Mouse (Mus musculus) liver, embryonic 14.5 days (tissue): ENCODE results near the gene Akr1b10. TPM values are rescaled to one million over a fixed set of nuclear protein-coding genes. Genes with fewer than 3 reads are reported as not detected.

Experiments
- ATAC-seq: fragments of 200-750 bp; cut with Nextera tagmentation; 2 replicates; pipeline ENCODE4 v1.8.0; 2017; ENCODE audit warnings: moderate number of reproducible peaks, mild to moderate bottlenecking, moderate library complexity; ENCODE audit not compliant: insufficient read depth
- DNase-seq, 3 experiments: peaks; one replicate each; pipeline ENCODE4 v3.0.0-alpha.2; 2012 to 2013; ENCODE audit warnings: low read depth in 3 of 3, low spot score in 3 of 3
- H3K27ac ChIP-seq: fragments of 300-500 bp; sonication (generic); 2 replicates; pipeline ENCODE4 v1.5.1; 2014; ENCODE audit warnings: moderate library complexity, mild to moderate bottlenecking, control low read depth, inconsistent platforms
- H3K27me3 ChIP-seq: fragments of 300-500 bp; sonication (generic); 2 replicates; pipeline ENCODE4 v1.6.1; 2014; ENCODE audit warnings: mild to moderate bottlenecking, low read length, moderate library complexity; ENCODE audit not compliant: control insufficient read depth, insufficient read depth
- H3K36me3 ChIP-seq: fragments of 300-500 bp; sonication (generic); replicated peaks from 2 replicates; pipeline ENCODE4 v1.6.1; 2014; ENCODE audit warnings: low read depth; ENCODE audit not compliant: control insufficient read depth, insufficient read depth
- H3K4me1 ChIP-seq, 2 experiments: fragments of 200-500 bp in 1 of 2; fragments of 300-500 bp in 1 of 2; sonication (generic) in 1 of 2; replicated peaks; 2 replicates each; pipeline ENCODE4 v1.6.1; 2012 to 2014; ENCODE audit warnings: antibody characterized with exemption in 1 of 2, inconsistent platforms in 1 of 2, low read length in 1 of 2; ENCODE audit not compliant: control insufficient read depth in 2 of 2, insufficient read depth in 2 of 2
- H3K4me2 ChIP-seq: fragments of 300-500 bp; sonication (generic); 2 replicates; pipeline ENCODE4 v1.6.1; 2014; ENCODE audit warnings: low read depth, mild to moderate bottlenecking, control low read depth, moderate library complexity
- H3K4me3 ChIP-seq, 2 experiments: fragments of 200-500 bp in 1 of 2; fragments of 300-500 bp in 1 of 2; sonication (generic) in 1 of 2; 2 replicates each; pipeline ENCODE4 v1.5.1; 2012 to 2014; ENCODE audit warnings: low read depth in 2 of 2, low read length in 2 of 2, mild to moderate bottlenecking in 2 of 2, control low read depth in 1 of 2, inconsistent platforms in 1 of 2, moderate library complexity in 1 of 2; ENCODE audit not compliant: insufficient read depth in 1 of 2
- H3K9ac ChIP-seq: fragments of 300-500 bp; sonication (generic); replicated peaks from 2 replicates; pipeline ENCODE4 v1.6.1; 2014; ENCODE audit warnings: mild to moderate bottlenecking, control low read depth, moderate library complexity
- H3K9me3 ChIP-seq: fragments of 300-500 bp; sonication (generic); 2 replicates; pipeline ENCODE4 v1.6.1; 2016; ENCODE audit warnings: low read length, mixed read lengths; ENCODE audit not compliant: control insufficient read depth
- CTCF ChIP-seq: IDR thresholded peaks from 2 replicates; pipeline ENCODE4 v1.5.1; 2016; ENCODE audit warnings: antibody characterized with exemption, low read depth, control low read depth
- EP300 ChIP-seq: IDR thresholded peaks from 2 replicates; pipeline ENCODE4 v1.6.1; 2016; ENCODE audit warnings: antibody characterized with exemption, low read depth
- WGBS: fragments of 180-500 bp; shearing (Covaris S2); extraction: QIAGEN DNeasy Blood & Tissue Kit; methylation state at CpG from one replicate; pipeline ENCODE4 v1.1.7; 2014; ENCODE audit not compliant: insufficient replicate concordance; 5-methylcytosine and 5-hydroxymethylcytosine counted together
- polyA plus RNA-seq, 2 experiments: library from polyadenylated mRNA; depleted of rRNA in 1 of 2; stranded (reverse) in 1 of 2; unstranded in 1 of 2; fragments of >200 nt; fragmentation: Nextera tagmentation in 1 of 2; extraction: Ambion mirVana in 1 of 2; gene quantifications; 2 replicates each; pipeline versions ENCODE4 v1.2.1 to v1.2.3; 2012 to 2014

The Akr1b10 gene
- polyA plus RNA-seq, 2 experiments = 5.0 to 5.1 TPM

GRCm38 (mm10) chr6:34399606-34400220 lies 15.7 kb downstream of the Akr1b10 start:
- Histone ChIP-seq H3K4me2 (no peak overlapping the region), H3K9me3 (no peaks in the 10 kb centered on the region), H3K27me3 (no peaks in the 10 kb centered on the region), H3K4me3 (no peak overlapping the region), H3K36me3 (no peaks in the 10 kb centered on the region), H3K27ac (no peak overlapping the region), H3K4me1 (no peaks in the 10 kb centered on the region), H3K9ac (no peak overlapping the region)
- no peak for TF ChIP-seq EP300
- TF ChIP-seq CTCF = no peak
- DNase-seq (no peak), ATAC-seq (no peak)
- WGBS = 72% methylated on average over 13 of the region's 13 CpGs

GRCm38 (mm10) chr6:34400696-34401095 lies 16.7 kb downstream of the Akr1b10 start:
- Histone ChIP-seq H3K27ac (no peak overlapping the region), H3K27me3 (no peaks in the 10 kb centered on the region), H3K36me3 (no peaks in the 10 kb centered on the region), H3K4me2 (no peak overlapping the region), H3K4me3 (no peak overlapping the region), H3K4me1 (no peaks in the 10 kb centered on the region), H3K9me3 (no peaks in the 10 kb centered on the region), H3K9ac (no peak overlapping the region)
- DNase-seq (no peak), ATAC-seq (no peak)
- 63% methylated on average over 2 of the region's 2 CpGs for whole genome bisulfite sequencing
- TF ChIP-seq EP300 (no peak), CTCF (no peak)

GRCm38 (mm10) chr6:34406746-34407145 lies 22.7 kb downstream of the Akr1b10 start:
- Histone ChIP-seq H3K4me1 (no peaks in the 10 kb centered on the region), H3K4me2 (no peak overlapping the region), H3K27ac (no peak overlapping the region), H3K9me3 (no peaks in the 10 kb centered on the region), H3K4me3 (no peak overlapping the region), H3K27me3 (no peaks in the 10 kb centered on the region), H3K36me3 (no peaks in the 10 kb centered on the region), H3K9ac (no peak overlapping the region)
- TF ChIP-seq CTCF (no peak), EP300 (no peak)
- WGBS = 67% methylated on average over 4 of the region's 4 CpGs
- ATAC-seq (no peak), DNase-seq (no peak)

GRCm38 (mm10) chr6:34407403-34407802 lies 23.4 kb downstream of the Akr1b10 start:
- Histone ChIP-seq H3K27me3 (no peaks in the 10 kb centered on the region), H3K4me3 (no peak overlapping the region), H3K9ac (no peak overlapping the region), H3K36me3 (no peaks in the 10 kb centered on the region), H3K27ac (no peak overlapping the region), H3K9me3 (no peaks in the 10 kb centered on the region), H3K4me1 (no peaks in the 10 kb centered on the region), H3K4me2 (no peak overlapping the region)
- DNase-seq (no peak), ATAC-seq (no peak)
- WGBS = 76% methylated on average over 10 of the region's 10 CpGs
- TF ChIP-seq EP300 = no peak
- no peak for TF ChIP-seq CTCF

GRCm38 (mm10) chr6:34412023-34412422 lies 28.0 kb downstream of the Akr1b10 start, which contains the start of gene Akr1b7:
Gene Akr1b7, plus strand, starts transcription at chr6:34412334.
- no peaks in the 10 kb centered on the region for H3K9me3 ChIP-seq
- no peaks in the 10 kb centered on the region for H3K4me1 ChIP-seq
- no peak within 1 kb of the TSS for H3K27ac ChIP-seq
- H3K27me3 ChIP-seq = no peaks in the 10 kb centered on the region
- WGBS = 52% methylated on average over 6 of the region's 6 CpGs
- no peak within 1 kb of the TSS for H3K4me3 ChIP-seq
- ATAC-seq = no peak
- H3K4me2 ChIP-seq = no peak within 1 kb of the TSS
- TF ChIP-seq CTCF (no peak), EP300 (no peak)
- no peak within 1 kb of the TSS for H3K9ac ChIP-seq
- H3K36me3 ChIP-seq = no peaks in the 10 kb centered on the region
- DNase-seq = no peak
